Mouse (Mus musculus): Measurements from ENCODE around the gene Zfp13. TPM values are rescaled to one million over a fixed set of nuclear protein-coding genes. Genes with fewer than 3 reads are reported as not detected.

Gene Zfp13
- total and polyA plus RNA-seq, 3 experiments, result 0.08 to 0.38 TPM; not detected in 1

- no peak for DNase-seq (ENCODE audit: low read depth, low spot score)
- no peak overlapping the region for H3K9ac ChIP-seq (ENCODE audit: control insufficient read depth, low read depth, low read length, poor library complexity, severe bottlenecking)
- H3K27ac ChIP-seq (ENCODE audit: control insufficient read depth, low read depth, low read length), result no peak overlapping the region
- no peak overlapping the region for H3K4me3 ChIP-seq (ENCODE audit: control insufficient read depth in 1 of 2, insufficient read depth in 1 of 2, low read depth in 2 of 2, low read length in 2 of 2)
- no peaks in the 10 kb centered on the region; the same call in 1 of the 2 replicates for H3K79me2 ChIP-seq (ENCODE audit: control insufficient read depth, insufficient read depth, low read length, poor library complexity)
- H3K27me3 ChIP-seq (ENCODE audit: control insufficient read depth in 1 of 2, insufficient read depth in 2 of 2, low read length in 2 of 2), result no peaks in the 10 kb centered on the region
- no peak for TF ChIP-seq JUND (IDR thresholded peaks at IDR 0.05; ENCODE audit: low read depth, low read length)
- no peak for TF ChIP-seq ZNF384 (IDR thresholded peaks at IDR 0.05; ENCODE audit: low read depth, low read length)
- TF ChIP-seq HCFC1 (IDR thresholded peaks at IDR 0.05; ENCODE audit: low read depth, low read length), result no peak
- TF ChIP-seq NRF1 (IDR thresholded peaks at IDR 0.05; ENCODE audit: insufficient read depth, low read depth, low read length, poor library complexity, severe bottlenecking), result no peak
- no peak for TF ChIP-seq USF2 (IDR thresholded peaks at IDR 0.05; ENCODE audit: borderline replicate concordance in 1 of 2, insufficient read depth in 1 of 2, low read depth in 1 of 2, low read length in 2 of 2)
- no peak for TF ChIP-seq ZMIZ1 (IDR thresholded peaks at IDR 0.05; ENCODE audit: low read depth, low read length)
- no peak for TF ChIP-seq BHLHE40 (IDR thresholded peaks at IDR 0.05; ENCODE audit: borderline replicate concordance, low read depth, low read length)
- TF ChIP-seq MXI1 (IDR thresholded peaks at IDR 0.05; ENCODE audit: low read depth, low read length), result no peak
- TF ChIP-seq POLR2A (IDR thresholded peaks at IDR 0.05; ENCODE audit: control insufficient read depth in 1 of 2, insufficient read depth in 1 of 2, low read depth in 1 of 2, low read length in 2 of 2, poor library complexity in 1 of 2), result no peak
- TF ChIP-seq MYB (IDR thresholded peaks at IDR 0.05; ENCODE audit: low read depth, low read length), result no peak
- no peak for TF ChIP-seq CHD1 (IDR thresholded peaks at IDR 0.05; ENCODE audit: low read depth, low read length)
- peaks cover 0 to 5% of the 10 kb centered on the region in 2 experiments; a peak in 2 of 4 replicates for H3K36me3 ChIP-seq (ENCODE audit: control insufficient read depth in 1 of 2, insufficient read depth in 2 of 2, low read length in 2 of 2)
- H3K4me1 ChIP-seq (ENCODE audit: control insufficient read depth in 1 of 2, insufficient read depth in 2 of 2, low read length in 2 of 2), result peaks cover 0 to 10% of the 10 kb centered on the region in 2 experiments; a peak in 2 of 4 replicates
- H3K9me3 ChIP-seq (replicated peaks; ENCODE audit: insufficient read depth, low read length), result no peaks in the 10 kb centered on the region
Observed at GRCm38 (mm10) chr17:23601836-23602585, 2.7 kb upstream of the Zfp13 start.

- Histone ChIP-seq H3K4me3 (ENCODE audit: control insufficient read depth in 1 of 2, insufficient read depth in 1 of 2, low read depth in 2 of 2, low read length in 2 of 2) (peak within 1 kb of the TSS; percentile 58 to 75), H3K36me3 (ENCODE audit: control insufficient read depth in 1 of 2, insufficient read depth in 2 of 2, low read length in 2 of 2) (peaks cover 0 to 5% of the 10 kb centered on the region in 2 experiments; a peak in 2 of 4 replicates), H3K4me1 (ENCODE audit: control insufficient read depth in 1 of 2, insufficient read depth in 2 of 2, low read length in 2 of 2) (peaks cover 0 to 10% of the 10 kb centered on the region in 2 experiments; a peak in 2 of 4 replicates), H3K9ac (ENCODE audit: control insufficient read depth, low read depth, low read length, poor library complexity, severe bottlenecking) (peak within 1 kb of the TSS; percentile 71), H3K9me3 (replicated peaks; ENCODE audit: insufficient read depth, low read length) (no peaks in the 10 kb centered on the region), H3K27me3 (ENCODE audit: control insufficient read depth in 1 of 2, insufficient read depth in 2 of 2, low read length in 2 of 2) (no peaks in the 10 kb centered on the region), H3K79me2 (ENCODE audit: control insufficient read depth, insufficient read depth, low read length, poor library complexity) (no peaks in the 10 kb centered on the region; the same call in 1 of the 2 replicates), H3K27ac (ENCODE audit: control insufficient read depth, low read depth, low read length) (peak within 1 kb of the TSS; percentile 79)
- TF ChIP-seq CHD2 (IDR thresholded peaks at IDR 0.05; ENCODE audit: low read length) (no peak), MAZ (IDR thresholded peaks at IDR 0.05; ENCODE audit: low read depth, low read length) (no peak), EP300 (IDR thresholded peaks at IDR 0.05; ENCODE audit: low read depth in 1 of 2, low read length in 2 of 2) (no peak), CHD1 (IDR thresholded peaks at IDR 0.05; ENCODE audit: low read depth, low read length) (no peak), SIN3A (IDR thresholded peaks at IDR 0.05; ENCODE audit: low read length) (no peak), TBP (IDR thresholded peaks at IDR 0.05; ENCODE audit: low read depth, low read length) (no peak), ZNF384 (IDR thresholded peaks at IDR 0.05; ENCODE audit: low read depth, low read length) (no peak), MAX (IDR thresholded peaks at IDR 0.05; ENCODE audit: low read length) (no peak), TAL1 (IDR thresholded peaks at IDR 0.05; ENCODE audit: low read length) (no peak), USF2 (IDR thresholded peaks at IDR 0.05; ENCODE audit: borderline replicate concordance in 1 of 2, insufficient read depth in 1 of 2, low read depth in 1 of 2, low read length in 2 of 2) (no peak), MYB (IDR thresholded peaks at IDR 0.05; ENCODE audit: low read depth, low read length) (no peak), TCF12 (IDR thresholded peaks at IDR 0.05; ENCODE audit: low read depth, low read length) (no peak), GATA1 (IDR thresholded peaks at IDR 0.05; ENCODE audit: low read depth, low read length) (no peak), MYC (IDR thresholded peaks at IDR 0.05; ENCODE audit: low read depth, low read length) (no peak), MXI1 (IDR thresholded peaks at IDR 0.05; ENCODE audit: low read depth, low read length) (no peak)
- no peak for DNase-seq (ENCODE audit: low read depth, low spot score)
Observed at GRCm38 (mm10) chr17:23600641-23601622, 1.6 kb upstream of the Zfp13 start, which contains the start of gene Zscan10. Zscan10 (plus strand) TSS chr17:23600856.

All from MEL (cell line).